Mouse (Mus musculus) 3134 (cell line): Measurements from ENCODE around the gene Ehd3.

Experiments
- DNase-seq: peaks from one replicate; pipeline ENCODE4 v3.0.0-alpha.2; 2011; ENCODE audit warnings: low spot score; ENCODE audit not compliant: insufficient read length; ENCODE audit errors: extremely low read depth

Gene Ehd3

DNA sequence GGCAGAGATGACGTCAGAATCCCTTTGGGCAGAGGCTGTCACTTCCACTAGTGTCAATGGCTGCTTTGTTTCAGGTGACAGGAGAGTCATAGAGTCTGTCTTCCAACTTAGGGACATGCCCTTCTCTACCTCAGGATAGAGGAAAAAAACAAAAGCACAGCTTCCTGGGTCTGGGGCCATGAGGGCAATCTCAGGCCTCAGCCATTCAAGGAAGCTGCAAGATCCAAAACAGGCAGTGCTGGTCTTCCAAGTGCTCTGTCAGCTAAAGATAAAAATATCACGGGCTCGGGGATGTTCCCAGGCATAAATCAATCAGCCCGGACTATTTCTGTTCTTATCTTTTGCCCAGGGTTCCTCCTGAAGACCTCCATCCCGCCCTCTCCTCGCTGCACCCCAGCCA is 77.4 kb downstream of the Ehd3 start:
- no peak for DNase-seq
